Mouse (Mus musculus) thymus, postnatal 14 days (tissue): ENCODE measurements around the gene BC034090.

Experiments
- DNase-seq: peaks from one replicate; pipeline ENCODE4 v3.0.0; 2021

The BC034090 gene

GRCm38 (mm10) chr1:155215066-155215764, 29.0 kb downstream of the BC034090 start:
- peak; percentile 64 for DNase-seq

- DNase-seq = no peak
Observed at GRCm38 (mm10) chr1:155213912-155214311, 30.3 kb downstream of the BC034090 start.

DNA sequence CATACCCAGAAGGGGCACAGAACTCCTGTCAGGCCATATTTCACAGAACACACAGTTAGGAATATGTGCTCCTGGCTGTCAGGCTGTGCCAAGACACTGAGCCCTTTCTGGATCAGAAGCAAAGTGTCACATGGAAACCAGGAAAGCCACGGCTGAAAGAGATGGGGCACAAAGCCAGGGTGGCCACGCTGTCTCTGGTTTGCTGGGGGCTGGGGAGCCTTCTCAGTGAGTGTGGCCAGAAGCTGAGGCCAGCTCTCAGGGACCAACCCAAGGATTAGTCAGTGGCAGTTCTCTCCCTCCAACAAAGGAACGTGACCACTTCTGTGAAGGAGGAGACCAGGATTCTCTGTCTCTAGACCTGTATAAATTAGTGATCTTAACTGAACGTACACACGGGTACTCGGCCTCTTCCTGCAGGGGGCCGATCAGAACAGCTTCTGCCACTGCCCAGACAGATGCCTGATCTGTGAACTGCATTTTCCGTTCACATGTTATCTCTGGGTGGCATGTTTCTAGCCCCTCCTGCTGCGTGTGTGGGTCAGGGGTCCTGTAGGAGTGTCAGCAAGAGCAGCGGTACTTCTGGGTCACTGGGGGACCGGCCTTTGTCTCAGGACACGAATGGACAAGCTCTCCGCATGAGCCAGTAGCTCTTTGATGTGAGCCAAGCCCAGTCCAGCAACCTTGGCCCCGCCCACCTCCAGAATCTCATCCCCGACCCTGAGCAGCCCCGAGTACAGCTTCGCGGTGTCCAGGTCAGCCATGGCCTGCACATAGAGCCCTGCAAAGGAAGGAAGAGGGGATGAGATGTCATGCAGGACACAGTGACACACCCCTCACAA, 31.1 kb downstream of the BC034090 start:
- DNase-seq = no peak

DNA sequence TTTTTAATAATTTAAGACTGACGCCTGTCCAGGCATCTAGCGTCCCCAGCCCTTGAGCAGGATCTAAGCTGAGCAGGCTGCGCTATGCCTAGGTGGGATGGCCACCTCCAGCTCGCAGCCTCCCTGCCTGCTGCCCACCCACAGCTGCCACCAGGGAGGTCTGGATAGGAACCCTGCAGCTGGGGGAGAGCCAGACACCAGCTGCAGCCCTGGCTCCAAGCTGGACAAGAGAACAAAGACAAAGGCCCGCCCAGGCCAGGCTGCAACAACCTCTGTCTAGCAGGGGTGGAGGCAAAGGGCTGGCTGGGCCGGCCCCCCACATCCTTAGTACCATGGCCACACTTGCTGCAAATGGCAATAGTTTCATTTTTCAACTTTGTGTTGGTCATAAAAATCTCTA, 31.8 kb downstream of the BC034090 start:
- no peak for DNase-seq

- no peak for DNase-seq
Observed at GRCm38 (mm10) chr1:155212081-155212480, 32.2 kb downstream of the BC034090 start.

DNA sequence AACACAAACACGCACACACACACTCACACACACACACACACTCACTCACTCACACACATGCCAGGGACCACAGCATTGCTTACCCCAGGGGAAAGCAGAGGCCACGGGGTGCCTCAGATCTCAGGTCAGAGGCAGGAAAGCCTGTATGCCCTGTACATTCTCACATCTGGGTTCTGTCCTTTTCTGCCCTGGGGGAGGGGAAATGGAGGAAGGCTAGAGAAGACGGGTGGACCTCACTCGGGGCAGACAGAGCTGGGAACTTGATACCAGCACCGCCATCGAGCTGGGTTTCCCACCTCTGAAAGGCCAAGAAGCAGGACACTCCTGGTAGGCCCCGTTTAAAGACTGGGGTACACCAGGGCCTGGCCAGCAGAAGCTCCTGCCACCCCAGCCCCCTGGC, 33.2 kb downstream of the BC034090 start:
- no peak for DNase-seq

GRCm38 (mm10) chr1:155210011-155210763, 34.1 kb downstream of the BC034090 start:
- DNase-seq = no peak

- no peak for DNase-seq
Observed at GRCm38 (mm10) chr1:155207859-155208258, 36.4 kb downstream of the BC034090 start.

GRCm38 (mm10) chr1:155205822-155206660, 38.2 kb downstream of the BC034090 start:
- no peak for DNase-seq

- no peak for DNase-seq
Observed at GRCm38 (mm10) chr1:155205311-155205710, 38.9 kb downstream of the BC034090 start.

DNA sequence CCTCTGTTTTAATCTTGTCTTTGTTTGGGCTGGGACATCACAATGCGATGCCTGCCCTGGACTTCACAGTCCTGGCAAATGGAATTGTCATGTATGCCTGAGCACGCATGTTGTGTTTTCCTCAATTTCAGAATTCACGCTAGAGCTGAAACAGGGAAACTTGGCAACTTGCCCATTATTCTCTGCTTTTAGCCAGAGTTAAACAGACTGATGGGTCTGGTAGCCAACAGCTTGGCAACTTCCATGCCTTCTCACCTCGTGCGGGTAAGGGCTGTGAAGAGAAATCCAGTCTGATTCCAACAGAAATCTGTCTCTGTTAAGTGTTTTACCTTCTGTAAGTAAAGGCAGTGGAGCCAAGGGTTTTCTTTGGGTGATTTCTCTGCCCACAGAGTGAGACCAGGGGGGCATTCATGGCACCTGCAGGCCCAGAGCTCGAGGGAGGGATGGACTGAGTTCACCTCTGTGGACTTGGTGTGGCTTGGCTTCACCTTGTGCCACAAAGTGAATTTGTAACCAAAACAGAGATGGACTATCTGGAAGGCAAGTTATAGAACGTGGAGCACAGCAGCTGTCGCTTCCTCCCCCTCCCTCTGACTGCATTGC, 39.6 kb downstream of the BC034090 start:
- DNase-seq = no peak

GRCm38 (mm10) chr1:155203954-155204353, 40.3 kb downstream of the BC034090 start:
- no peak for DNase-seq

DNA sequence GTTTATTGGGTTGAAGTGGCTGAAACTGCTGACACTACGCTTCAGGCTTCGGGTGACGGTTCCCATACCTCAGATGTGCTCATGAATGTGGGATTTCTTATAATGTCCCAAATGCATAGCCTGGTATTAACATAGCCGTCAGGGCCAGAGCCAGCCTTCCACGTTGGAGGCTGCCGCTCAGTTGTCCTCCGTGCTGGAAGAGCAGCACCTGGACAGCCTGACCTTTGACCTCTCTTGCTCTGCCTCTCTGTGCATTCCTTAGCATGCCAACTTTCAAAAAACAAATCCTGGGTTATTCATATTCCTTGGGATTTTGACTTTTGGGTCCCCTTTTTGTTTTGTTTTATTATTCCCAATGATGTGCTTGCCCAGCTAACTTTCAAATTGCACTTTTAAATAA, 41.1 kb downstream of the BC034090 start:
- DNase-seq = no peak

GRCm38 (mm10) chr1:155202472-155202871, 41.8 kb downstream of the BC034090 start:
- no peak for DNase-seq

DNA sequence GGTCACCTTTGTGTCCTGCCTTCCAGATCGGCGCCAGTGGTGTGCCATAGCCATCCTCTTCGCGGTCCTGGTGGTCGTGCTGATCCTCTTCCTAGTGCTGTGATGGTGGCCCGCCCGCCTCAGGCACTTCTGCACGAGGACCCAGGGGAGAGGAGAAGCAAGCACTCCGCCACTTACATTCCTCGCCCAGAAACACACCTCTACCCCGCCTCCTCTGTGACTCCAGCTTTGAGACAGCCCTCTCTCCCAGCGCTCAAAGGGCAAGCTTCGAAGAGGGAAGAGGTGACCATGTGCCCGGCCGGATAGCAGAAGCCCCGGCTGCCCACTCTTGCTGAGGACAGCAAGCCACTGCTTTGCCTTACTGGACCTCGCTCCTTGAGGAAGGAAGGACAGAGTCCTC, 42.3 kb downstream of the BC034090 start:
- no peak for DNase-seq

- DNase-seq = peak; percentile 61
Observed at GRCm38 (mm10) chr1:155201373-155201879, 42.8 kb downstream of the BC034090 start.

DNA sequence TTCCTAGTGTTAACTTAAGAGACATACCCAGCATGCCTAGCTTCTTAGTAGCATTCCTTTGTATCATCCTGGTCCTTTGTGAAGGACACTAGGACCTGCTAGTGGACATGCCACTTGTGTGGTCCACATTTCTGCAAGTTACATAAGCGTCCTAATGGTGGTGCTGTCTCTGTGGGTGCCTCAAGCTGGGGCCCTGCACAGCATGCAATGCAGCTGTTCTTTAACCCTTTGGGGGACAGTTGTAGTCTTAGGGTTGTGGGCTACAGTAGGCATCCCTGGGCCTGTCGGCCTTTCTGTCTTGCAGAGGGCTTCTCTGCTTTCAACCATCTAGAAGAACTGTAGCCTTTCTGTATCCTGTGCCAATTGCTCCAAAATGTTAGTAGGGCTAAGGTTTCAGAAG, 43.3 kb downstream of the BC034090 start:
- DNase-seq = no peak

DNA sequence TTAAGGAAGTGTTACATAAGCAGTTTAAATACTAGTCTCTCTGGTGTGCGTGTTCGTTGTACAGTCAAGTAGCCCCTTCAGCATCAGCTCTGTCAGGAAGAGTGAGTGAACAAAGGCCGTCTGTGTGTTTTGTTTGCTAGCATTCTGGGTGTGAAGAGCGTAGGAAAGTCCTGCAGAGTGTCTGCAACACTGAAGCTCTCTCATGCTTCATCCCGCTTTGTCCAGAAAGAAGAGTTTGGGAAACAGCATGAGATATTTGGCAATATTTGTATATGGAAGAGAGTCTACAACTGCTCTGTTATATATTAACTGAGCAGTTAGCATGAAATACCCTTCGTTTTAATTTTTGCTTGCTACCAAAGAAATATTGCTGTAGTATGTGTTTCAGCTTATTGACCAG, 44.7 kb downstream of the BC034090 start:
- no peak for DNase-seq

DNA sequence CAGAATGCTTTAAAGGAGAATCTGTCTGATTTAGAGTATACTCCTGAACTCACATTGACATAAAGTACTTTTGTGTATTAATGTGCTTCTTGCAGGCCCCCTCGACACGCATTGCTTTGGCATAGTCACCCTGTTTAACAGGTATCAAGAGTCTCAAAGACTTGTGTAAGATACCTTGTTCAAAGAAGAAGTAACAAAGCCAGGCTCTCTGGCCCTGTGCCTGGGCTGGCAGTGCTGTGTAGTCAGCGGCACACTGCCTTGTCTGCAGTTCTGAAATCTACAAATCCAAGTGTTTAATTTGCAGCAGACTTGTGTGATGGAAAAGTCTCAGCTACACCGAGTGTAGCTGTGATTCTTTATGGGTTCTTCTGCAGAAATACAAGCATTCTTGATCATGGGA, 47.6 kb downstream of the BC034090 start:
- no peak for DNase-seq

DNA sequence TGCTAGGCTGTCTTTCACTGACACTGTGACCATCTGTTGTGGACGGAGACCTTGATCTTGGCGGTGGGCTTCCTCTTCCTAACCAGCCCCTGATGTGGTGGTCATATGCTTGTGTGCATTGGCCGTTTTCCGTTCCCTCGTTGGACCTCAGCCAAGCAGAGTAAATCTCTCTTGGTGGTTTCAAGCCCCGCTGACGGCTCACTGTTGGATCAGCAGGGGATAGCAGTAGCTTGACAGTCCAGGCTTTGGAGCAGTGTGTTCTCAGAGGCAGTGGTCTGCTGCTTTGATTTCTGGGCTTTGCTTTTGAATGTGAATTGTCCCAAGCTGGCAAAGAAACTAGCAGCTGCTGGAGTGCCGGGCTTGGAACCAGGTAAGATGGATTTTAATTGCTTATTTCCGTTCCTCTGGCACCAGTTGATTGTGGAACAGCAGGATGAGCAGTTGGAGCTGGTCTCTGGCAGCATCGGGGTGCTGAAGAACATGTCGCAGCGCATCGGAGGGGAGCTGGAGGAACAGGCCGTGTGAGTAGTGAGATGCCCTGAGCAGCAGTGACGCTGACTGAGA, 51.4 kb downstream of the BC034090 start:
- DNase-seq = no peak

- no peak for DNase-seq
Observed at GRCm38 (mm10) chr1:155191671-155192070, 52.6 kb downstream of the BC034090 start.

DNA sequence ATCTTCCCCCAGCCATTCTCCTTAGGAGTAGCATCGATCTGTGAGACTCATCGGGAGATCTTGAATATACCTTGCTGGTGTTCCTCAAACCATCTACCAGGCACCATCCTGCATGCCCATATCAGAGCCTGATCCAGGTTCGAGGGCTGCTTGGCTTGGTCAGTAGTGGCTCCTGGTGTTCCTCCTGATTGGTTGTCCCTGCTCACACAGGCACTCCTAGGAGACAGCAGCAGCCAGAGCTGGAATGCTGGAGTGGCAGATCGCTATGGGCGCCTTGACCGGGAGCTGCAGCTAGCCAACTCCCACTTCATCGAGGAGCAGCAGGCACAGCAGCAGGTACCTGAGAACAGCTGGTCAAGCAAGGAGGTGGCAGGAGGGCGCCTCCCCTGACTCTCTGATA, 53.0 kb downstream of the BC034090 start:
- DNase-seq = no peak
